Mouse (Mus musculus) hindbrain, embryonic 11.5 days (tissue): ENCODE data around the gene Fuca2. TPM values are rescaled to one million over a fixed set of nuclear protein-coding genes. Genes with fewer than 3 reads are reported as not detected.

Experiments
- ATAC-seq: fragments of 200-750 bp; cut with Nextera tagmentation; 2 replicates; pipeline ENCODE4 v1.8.0; 2017; ENCODE audit warnings: mild to moderate bottlenecking, moderate TSS enrichment, moderate library complexity; ENCODE audit not compliant: low FRiP score
- DNase-seq: peaks from one replicate; pipeline ENCODE4 v3.0.0-alpha.2; 2015; ENCODE audit warnings: low spot score
- H3K27ac ChIP-seq: fragments of 300-500 bp; sonication (generic); 2 replicates; pipeline ENCODE4 v1.5.1; 2014; ENCODE audit warnings: mild to moderate bottlenecking, low read depth, low read length
- H3K27me3 ChIP-seq: fragments of 300-500 bp; sonication (generic); 2 replicates; pipeline ENCODE4 v1.6.1; 2014; ENCODE audit warnings: mild to moderate bottlenecking, low read length, moderate library complexity, mixed read lengths; ENCODE audit not compliant: control insufficient read depth, insufficient read depth
- H3K36me3 ChIP-seq: fragments of 300-500 bp; sonication (generic); 2 replicates; pipeline ENCODE4 v1.6.1; 2014; ENCODE audit warnings: mild to moderate bottlenecking, low read length, moderate library complexity, mixed read lengths; ENCODE audit not compliant: control insufficient read depth, insufficient read depth
- H3K4me1 ChIP-seq: fragments of 300-500 bp; sonication (generic); replicated peaks from 2 replicates; pipeline ENCODE4 v1.6.1; 2014; ENCODE audit warnings: low read length, mixed read lengths; ENCODE audit not compliant: control insufficient read depth, insufficient read depth
- H3K4me2 ChIP-seq: fragments of 300-500 bp; sonication (generic); replicated peaks from 2 replicates; pipeline ENCODE4 v1.6.1; 2014; ENCODE audit warnings: mild to moderate bottlenecking, low read depth, low read length
- H3K4me3 ChIP-seq: fragments of 300-500 bp; sonication (generic); 2 replicates; pipeline ENCODE4 v1.5.1; 2014; ENCODE audit warnings: low read depth, low read length
- H3K9ac ChIP-seq: fragments of 300-500 bp; sonication (generic); 2 replicates; pipeline ENCODE4 v1.6.1; 2014; ENCODE audit warnings: low read depth, low read length
- H3K9me3 ChIP-seq: fragments of 300-500 bp; sonication (generic); 2 replicates; pipeline ENCODE4 v1.6.1; 2016; ENCODE audit warnings: low read length; ENCODE audit not compliant: control insufficient read depth
- WGBS: fragments of 180-500 bp; shearing (Covaris S2); extraction: QIAGEN DNeasy Blood & Tissue Kit; methylation state at CpG from one replicate; pipeline ENCODE4 v1.1.7; 2014; 5-methylcytosine and 5-hydroxymethylcytosine counted together
- polyA plus RNA-seq: library from polyadenylated mRNA; unstranded; fragments of >200 nt; fragmentation: Nextera tagmentation; extraction: Ambion mirVana; gene quantifications from 2 replicates; pipeline ENCODE4 v1.2.1, GENCODE M21; 2014

Gene Fuca2
- polyA plus RNA-seq, 1 experiment from 2014 or later: 28.2 TPM

DNA sequence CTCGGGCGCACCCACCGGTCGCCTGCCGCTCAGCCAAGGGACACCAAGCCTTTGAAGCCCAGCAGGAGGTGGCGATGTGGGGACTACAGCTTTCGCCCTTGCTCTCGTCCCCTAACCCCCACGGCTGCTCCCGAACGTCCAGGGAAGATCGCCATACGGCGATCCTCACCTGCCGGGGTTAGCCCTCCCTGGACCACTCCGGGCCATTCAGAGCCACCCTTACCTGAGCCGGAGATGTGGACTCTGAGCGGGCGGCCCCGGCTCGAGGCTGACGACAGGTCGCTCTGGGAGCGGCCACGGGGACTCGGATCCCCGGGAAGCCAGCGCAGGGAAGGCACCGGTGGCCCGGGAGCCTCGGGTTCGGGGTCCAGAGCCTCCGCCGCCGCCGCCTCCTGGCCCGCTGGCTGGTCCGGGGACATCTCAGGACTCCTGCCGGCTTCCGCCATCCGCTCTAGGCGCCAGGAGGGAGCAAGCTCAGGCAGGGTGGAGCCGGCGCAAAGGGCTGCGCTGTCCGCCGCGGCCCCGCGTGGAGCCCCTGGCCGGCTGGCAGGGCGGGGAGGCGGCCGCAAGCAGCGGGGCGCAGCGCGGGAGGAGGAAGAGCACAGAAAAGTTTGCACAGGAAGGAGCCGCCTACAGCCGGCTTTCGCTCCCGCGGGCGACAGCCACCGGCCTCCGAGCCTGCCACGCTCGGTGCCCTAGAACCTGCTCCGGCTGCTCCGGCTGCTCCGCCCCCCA, 25.3 kb upstream of the Fuca2 start, which contains the start of gene Phactr2:
Gene Phactr2, minus strand, starts transcription at position 580 of the 735 bp plus-strand sequence.
- ATAC-seq (peak; percentile 84), DNase-seq (peak; percentile 68)
- Histone ChIP-seq H3K4me3 (peak within 1 kb of the TSS; percentile 66), H3K4me2 (peak within 1 kb of the TSS; percentile 99), H3K27me3 (peaks cover 19% of the 10 kb centered on the region), H3K9me3 (no peaks in the 10 kb centered on the region), H3K9ac (peak within 1 kb of the TSS; percentile 78), H3K27ac (no peak within 1 kb of the TSS), H3K36me3 (no peaks in the 10 kb centered on the region), H3K4me1 (no peaks in the 10 kb centered on the region)
- WGBS: under 1% methylated on average over 64 of the region's 71 CpGs

- H3K36me3 ChIP-seq: no peaks in the 10 kb centered on the region
- H3K4me2 ChIP-seq: peak overlapping the region; percentile 99
- H3K27me3 ChIP-seq: peaks cover 19% of the 10 kb centered on the region
- no peaks in the 10 kb centered on the region for H3K9me3 ChIP-seq
- no peak overlapping the region for H3K27ac ChIP-seq
- WGBS: 4% methylated on average over 10 of the region's 10 CpGs
- H3K4me3 ChIP-seq: peak overlapping the region; percentile 66
- H3K4me1 ChIP-seq: no peaks in the 10 kb centered on the region
- peak overlapping the region; percentile 78 for H3K9ac ChIP-seq
- DNase-seq: peak; percentile 34
- peak; percentile 52; the same call in 1 of the 2 replicates for ATAC-seq
These were observed 24.8 kb upstream of the Fuca2 start for GRCm38 (mm10) chr10:13474568-13474955.

DNA sequence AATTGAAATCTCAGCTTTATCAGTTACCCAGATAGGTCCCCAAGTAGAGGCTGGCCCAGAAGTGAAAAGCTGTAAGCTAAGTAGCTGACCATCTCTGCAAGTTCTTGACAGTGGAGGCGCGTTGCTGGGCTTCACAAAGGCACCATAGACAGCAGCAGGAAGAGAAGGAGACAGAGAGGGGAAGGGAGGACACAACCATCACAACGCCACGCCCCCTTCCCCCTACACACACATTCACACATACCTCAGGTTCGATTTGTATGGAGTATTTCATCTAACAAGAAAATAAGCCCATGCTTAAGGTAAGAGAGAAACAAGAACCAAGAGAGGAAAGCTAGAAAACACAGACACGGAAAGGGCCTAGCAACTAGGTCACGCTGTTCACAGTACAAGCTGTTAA, 24.2 kb upstream of the Fuca2 start:
- Histone ChIP-seq H3K4me2 (no peak overlapping the region), H3K36me3 (no peaks in the 10 kb centered on the region), H3K27ac (no peak overlapping the region), H3K9ac (no peak overlapping the region), H3K9me3 (no peaks in the 10 kb centered on the region), H3K27me3 (peaks cover 20% of the 10 kb centered on the region), H3K4me1 (no peaks in the 10 kb centered on the region), H3K4me3 (no peak overlapping the region)
- WGBS: 41% methylated on average over 7 of the region's 7 CpGs
- DNase-seq (peak; percentile 25), ATAC-seq (no peak)

DNA sequence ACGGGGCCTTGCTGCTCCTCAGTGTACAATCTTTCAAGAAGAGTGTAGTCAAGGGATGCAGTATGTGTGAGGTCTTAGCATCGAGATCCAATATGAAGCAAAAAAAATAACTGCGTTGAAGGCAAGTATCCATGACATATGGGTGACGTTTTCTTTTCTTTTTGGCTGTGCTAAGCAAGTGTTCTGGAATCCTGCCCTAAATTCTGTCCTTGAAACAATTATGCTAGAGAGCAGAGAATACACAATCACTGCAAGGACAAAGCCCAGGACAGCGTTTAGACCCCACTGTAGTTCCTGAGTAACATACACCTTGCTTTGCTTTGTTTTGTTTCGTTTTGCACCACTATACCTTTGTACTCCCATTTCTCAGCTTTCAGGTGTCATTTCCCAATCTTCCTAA, 20.0 kb upstream of the Fuca2 start:
- H3K9ac ChIP-seq: no peak overlapping the region
- no peak for DNase-seq
- no peak overlapping the region for H3K27ac ChIP-seq
- no peaks in the 10 kb centered on the region for H3K4me1 ChIP-seq
- H3K27me3 ChIP-seq: peaks cover 13% of the 10 kb centered on the region
- H3K4me2 ChIP-seq: no peak overlapping the region
- 89% methylated on average over 6 of the region's 6 CpGs for WGBS
- H3K36me3 ChIP-seq: no peaks in the 10 kb centered on the region
- no peak overlapping the region for H3K4me3 ChIP-seq
- no peaks in the 10 kb centered on the region for H3K9me3 ChIP-seq
- ATAC-seq: no peak

DNA sequence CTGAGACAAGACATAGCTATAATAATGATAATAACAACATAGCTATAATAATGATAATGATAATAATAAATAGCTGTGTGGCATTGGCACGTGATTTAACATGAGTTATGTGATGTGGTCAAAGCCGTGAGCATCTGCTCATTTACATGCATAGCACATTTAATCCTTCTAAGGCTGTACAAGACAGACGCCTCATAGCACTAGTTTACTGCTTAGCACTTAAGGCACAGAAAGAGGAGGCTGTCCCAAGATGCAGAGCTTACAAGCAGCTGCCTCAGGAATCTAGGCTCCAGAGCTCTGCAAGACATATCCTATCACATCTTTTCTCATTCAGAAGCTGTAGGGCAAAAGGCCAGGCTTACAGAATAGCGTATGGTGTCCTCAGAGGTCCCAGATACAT, 13.4 kb upstream of the Fuca2 start:
- DNase-seq: no peak
- no peaks in the 10 kb centered on the region for H3K4me1 ChIP-seq
- no peak for ATAC-seq
- WGBS: 84% methylated on average over 4 of the region's 4 CpGs
- no peaks in the 10 kb centered on the region for H3K9me3 ChIP-seq
- no peak overlapping the region for H3K27ac ChIP-seq
- H3K4me3 ChIP-seq: no peak overlapping the region
- no peaks in the 10 kb centered on the region for H3K36me3 ChIP-seq
- no peak overlapping the region for H3K9ac ChIP-seq
- no peaks in the 10 kb centered on the region for H3K27me3 ChIP-seq
- H3K4me2 ChIP-seq: no peak overlapping the region

GRCm38 (mm10) chr10:13489671-13490070, 9.7 kb upstream of the Fuca2 start:
- WGBS: 79% methylated on average over 6 of the region's 6 CpGs
- no peak for ATAC-seq

GRCm38 (mm10) chr10:13493978-13494686, 5.2 kb upstream of the Fuca2 start:
- WGBS: 92% methylated on average over 9 of the region's 9 CpGs
- ATAC-seq: no peak
- DNase-seq: no peak
- Histone ChIP-seq H3K27ac (no peak overlapping the region), H3K36me3 (no peaks in the 10 kb centered on the region), H3K4me1 (no peaks in the 10 kb centered on the region), H3K4me2 (no peak overlapping the region), H3K4me3 (no peak overlapping the region), H3K27me3 (no peaks in the 10 kb centered on the region), H3K9me3 (no peaks in the 10 kb centered on the region), H3K9ac (no peak overlapping the region)

More at GRCm38 (mm10) chr10:13489671-13490070, 9.7 kb upstream of the Fuca2 start:
- no peaks in the 10 kb centered on the region for H3K4me1 ChIP-seq
- DNase-seq: no peak
- H3K27ac ChIP-seq: no peak overlapping the region
- H3K4me2 ChIP-seq: no peak overlapping the region
- no peaks in the 10 kb centered on the region for H3K27me3 ChIP-seq
- H3K9me3 ChIP-seq: no peaks in the 10 kb centered on the region
- H3K4me3 ChIP-seq: no peak overlapping the region
- H3K36me3 ChIP-seq: no peaks in the 10 kb centered on the region
- H3K9ac ChIP-seq: no peak overlapping the region

- no peak overlapping the region for H3K4me2 ChIP-seq
- 90% methylated on average over 3 of the region's 3 CpGs for WGBS
- H3K9ac ChIP-seq: no peak overlapping the region
These were observed 3.0 kb upstream of the Fuca2 start for GRCm38 (mm10) chr10:13496315-13496714.

More at GRCm38 (mm10) chr10:13496315-13496714, 3.0 kb upstream of the Fuca2 start:
- H3K4me1 ChIP-seq: peaks cover 3% of the 10 kb centered on the region; the same call in 1 of the 2 replicates
- ATAC-seq (no peak), DNase-seq (no peak)
- H3K4me3 ChIP-seq: no peak overlapping the region
- H3K9me3 ChIP-seq: no peaks in the 10 kb centered on the region
- H3K27ac ChIP-seq: no peak overlapping the region
- no peaks in the 10 kb centered on the region for H3K36me3 ChIP-seq
- no peaks in the 10 kb centered on the region for H3K27me3 ChIP-seq
